Mouse (Mus musculus) left cerebral cortex, adult 18-20 months (tissue): ENCODE measurements around the gene Myo18b. TPM values are rescaled to one million over a fixed set of nuclear protein-coding genes. Genes with fewer than 3 reads are reported as not detected.
A peak's percentile ranks its signal among the peaks of the same experiment; 100 is the strongest.

Source experiments
- DNase-seq, 2 experiments: peaks; one replicate each; pipeline ENCODE4 v3.0.0; 2021 to 2022; ENCODE audit warnings: low spot score in 2 of 2, mixed read lengths in 1 of 2
- total RNA-seq, 2 experiments: library from RNA; stranded (reverse); gene quantifications; 2 replicates each; pipeline ENCODE4 v1.2.3; 2021

The Myo18b gene
- total RNA-seq, 2 experiments from 2014 or later = 1.1 to 1.7 TPM

- no peak for DNase-seq
Measured at GRCm38 (mm10) chr5:112877391-112878115, 18.6 kb downstream of the Myo18b start.

- DNase-seq = peak; percentile 67 to 68
Measured at GRCm38 (mm10) chr5:112876846-112877390, 19.2 kb downstream of the Myo18b start.

GRCm38 (mm10) chr5:112872999-112873398, 23.2 kb downstream of the Myo18b start:
- DNase-seq = no peak

- DNase-seq = peak; percentile 71 to 84
Measured at GRCm38 (mm10) chr5:112870729-112871128, 25.4 kb downstream of the Myo18b start.

- DNase-seq = no peak
Measured at GRCm38 (mm10) chr5:112868620-112869019, 27.5 kb downstream of the Myo18b start.

- DNase-seq = peak; percentile 64 to 76
Measured at GRCm38 (mm10) chr5:112864719-112865367, 31.3 kb downstream of the Myo18b start.

- DNase-seq = no peak
Measured at GRCm38 (mm10) chr5:112859379-112860035, 36.7 kb downstream of the Myo18b start.

- DNase-seq = peak; percentile 59 to 69
Measured at GRCm38 (mm10) chr5:112853179-112853578, 43.0 kb downstream of the Myo18b start.

GRCm38 (mm10) chr5:112851389-112851788, 44.8 kb downstream of the Myo18b start:
- no peak for DNase-seq

- peak in 1 of 2 experiments; percentile 55 for DNase-seq
Measured at GRCm38 (mm10) chr5:112848586-112849280, 47.4 kb downstream of the Myo18b start.

- no peak for DNase-seq
Measured at GRCm38 (mm10) chr5:112847985-112848542, 48.1 kb downstream of the Myo18b start.

- DNase-seq = no peak
Measured at GRCm38 (mm10) chr5:112846146-112846545, 50.0 kb downstream of the Myo18b start.

GRCm38 (mm10) chr5:112844460-112844859, 51.7 kb downstream of the Myo18b start:
- DNase-seq = no peak

- no peak for DNase-seq
Measured at GRCm38 (mm10) chr5:112843676-112844257, 52.4 kb downstream of the Myo18b start.

- DNase-seq = no peak
Measured at GRCm38 (mm10) chr5:112842696-112843095, 53.5 kb downstream of the Myo18b start.

- no peak for DNase-seq
Measured at GRCm38 (mm10) chr5:112841850-112842249, 54.3 kb downstream of the Myo18b start.

- DNase-seq = no peak
Measured at GRCm38 (mm10) chr5:112834896-112835295, 61.3 kb downstream of the Myo18b start.

- DNase-seq = no peak
Measured at GRCm38 (mm10) chr5:112833866-112834265, 62.3 kb downstream of the Myo18b start.

- peak; percentile 12 to 40 for DNase-seq
Measured at GRCm38 (mm10) chr5:112825091-112825794, 70.9 kb downstream of the Myo18b start.

GRCm38 (mm10) chr5:112824376-112824775, 71.8 kb downstream of the Myo18b start:
- DNase-seq = no peak
